13 mouse cellular contexts compared by ENCODE assay signal in the genomic region with DNA sequence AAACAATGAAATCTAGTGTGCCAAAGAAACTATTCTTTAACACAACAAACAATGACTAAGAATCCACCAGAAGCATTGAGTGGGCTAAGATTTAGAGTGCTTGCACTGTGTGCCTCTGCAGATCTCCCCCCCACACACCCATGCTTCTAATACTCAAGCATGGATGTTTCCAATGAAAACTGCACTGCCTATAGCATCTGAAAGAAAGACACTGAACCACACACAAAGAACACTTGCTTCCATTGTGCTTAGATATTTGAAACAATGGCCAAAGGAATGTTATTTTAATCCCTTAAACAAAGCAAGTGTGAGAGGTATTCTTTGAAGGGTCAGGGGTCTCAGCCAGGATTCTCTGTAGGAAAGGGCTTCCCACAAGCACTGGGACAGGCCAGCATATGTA.
"Had no signal": no experiment of that assay in that cellular context is flagged by ENCODE, and none has a peak within 500 bp of the region (broad histone marks: within the 10 kb centered on the region; RNA-seq: fewer than 3 reads in every experiment).

No protein-coding gene starts in this region.

- H3K4me2 ChIP-seq: liver, embryonic 11.5 days; liver, embryonic 15.5 days; midbrain, embryonic 15.5 days; neural tube, embryonic 13.5 days had no signal

- H3K36me3 ChIP-seq: midbrain, embryonic 15.5 days had no signal

- ATAC-seq: lung, postnatal 0 days; midbrain, embryonic 15.5 days had no signal

- H3K4me1 ChIP-seq: limb, embryonic 10.5 days; liver, embryonic 15.5 days; midbrain, embryonic 15.5 days; neural tube, embryonic 13.5 days had no signal

- DNase-seq: kidney, postnatal 25 days; lung, adult 2 months; lung, postnatal 36 days; thymus, adult 18-20 months; thymus, postnatal 14 days had no signal

- H3K27me3 ChIP-seq: liver, embryonic 15.5 days; midbrain, embryonic 15.5 days; neural tube, embryonic 13.5 days had no signal

- H3K9me3 ChIP-seq: limb, embryonic 10.5 days; liver, embryonic 15.5 days; midbrain, embryonic 10.5 days; midbrain, embryonic 15.5 days; neural tube, embryonic 13.5 days had no signal

- H3K9ac ChIP-seq: liver, embryonic 15.5 days; midbrain, embryonic 15.5 days; neural tube, embryonic 13.5 days had no signal

- H3K4me3 ChIP-seq: left cerebral cortex, adult 2 months; limb, embryonic 10.5 days; liver, embryonic 15.5 days; midbrain, embryonic 10.5 days; midbrain, embryonic 15.5 days; neural tube, embryonic 13.5 days had no signal

- H3K27ac ChIP-seq: left cerebral cortex, adult 2 months; limb, embryonic 10.5 days; liver, embryonic 15.5 days; midbrain, embryonic 10.5 days; midbrain, embryonic 15.5 days; neural tube, embryonic 13.5 days had no signal
